Mouse (Mus musculus) forebrain, embryonic 10.5 days (tissue): ENCODE measurements around the gene Trnp1. TPM values are rescaled to one million over a fixed set of nuclear protein-coding genes. Genes with fewer than 3 reads are reported as not detected.

Experiments
- DNase-seq: peaks from one replicate; pipeline ENCODE4 v3.0.0-alpha.2; 2017; ENCODE audit warnings: low spot score; ENCODE audit errors: extremely low spot score
- H3K27ac ChIP-seq: fragments of 300-500 bp; sonication (generic); 2 replicates; pipeline ENCODE4 v1.5.1; 2016; ENCODE audit warnings: mild to moderate bottlenecking
- H3K27me3 ChIP-seq: fragments of 300-500 bp; sonication (generic); 2 replicates; pipeline ENCODE4 v1.6.1; 2016; ENCODE audit warnings: mild to moderate bottlenecking; ENCODE audit not compliant: poor library complexity, severe bottlenecking
- H3K36me3 ChIP-seq: fragments of 300-500 bp; sonication (generic); replicated peaks from 2 replicates; pipeline ENCODE4 v1.6.1; 2016; ENCODE audit warnings: mild to moderate bottlenecking, moderate library complexity
- H3K4me1 ChIP-seq: fragments of 300-500 bp; sonication (generic); 2 replicates; pipeline ENCODE4 v1.6.1; 2016
- H3K4me3 ChIP-seq: fragments of 300-500 bp; sonication (generic); 2 replicates; pipeline ENCODE4 v1.5.1; 2016; ENCODE audit warnings: mild to moderate bottlenecking, moderate library complexity
- H3K9me3 ChIP-seq: fragments of 300-500 bp; sonication (generic); 2 replicates; pipeline ENCODE4 v1.6.1; 2016; ENCODE audit warnings: mild to moderate bottlenecking, moderate library complexity
- WGBS: fragments of 180-500 bp; shearing (Covaris S2); methylation state at CpG from one replicate; pipeline ENCODE4 v1.1.7; 2016; 5-methylcytosine and 5-hydroxymethylcytosine counted together
- polyA plus RNA-seq: library from polyadenylated mRNA; unstranded; fragments of >200 nt; fragmentation: Nextera tagmentation; extraction: Ambion mirVana; gene quantifications from 2 replicates; pipeline ENCODE4 v1.2.1, GENCODE M21; 2016

Gene Trnp1
- polyA plus RNA-seq, 1 experiment from 2014 or later: 0.48 TPM

DNA sequence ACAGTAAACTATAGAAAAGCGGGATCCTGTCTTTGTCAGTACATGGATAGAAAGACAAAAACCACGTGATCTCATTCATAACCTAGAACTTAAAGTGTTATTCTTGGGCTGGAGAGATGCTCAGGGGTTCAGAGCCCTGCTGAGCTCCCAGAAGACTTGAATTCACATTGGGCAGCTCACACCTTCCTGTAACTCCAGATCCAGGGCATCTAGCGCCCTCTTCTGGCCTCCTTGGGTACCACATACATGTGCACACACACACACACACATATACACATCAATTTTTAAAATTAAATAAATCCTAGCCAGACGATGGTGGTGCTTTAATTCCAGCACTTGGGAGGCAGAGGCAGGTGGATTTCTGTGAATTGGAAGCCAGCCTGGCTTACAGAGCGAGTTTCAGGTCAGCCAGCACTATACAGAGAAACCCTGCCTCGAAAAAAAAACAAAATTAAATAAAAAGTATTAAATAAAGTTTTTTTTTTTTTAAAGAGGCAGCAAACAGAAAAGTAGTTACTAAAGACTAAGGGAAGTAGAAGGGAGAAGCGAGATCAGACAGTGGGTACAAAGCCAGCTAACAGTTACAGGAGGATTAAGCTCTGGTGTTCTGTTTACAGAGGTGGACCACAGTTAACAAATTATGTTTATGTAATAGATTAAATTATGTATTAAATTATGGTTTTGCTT, 27.1 kb downstream of the Trnp1 start:
- Histone ChIP-seq H3K4me3 (no peak overlapping the region), H3K9me3 (peaks cover 9% of the 10 kb centered on the region), H3K36me3 (no peaks in the 10 kb centered on the region), H3K27ac (no peak overlapping the region), H3K27me3 (peaks cover 44% of the 10 kb centered on the region), H3K4me1 (peaks cover 19% of the 10 kb centered on the region)
- 78% methylated on average over 7 of the region's 7 CpGs for WGBS
- no peak for DNase-seq

DNA sequence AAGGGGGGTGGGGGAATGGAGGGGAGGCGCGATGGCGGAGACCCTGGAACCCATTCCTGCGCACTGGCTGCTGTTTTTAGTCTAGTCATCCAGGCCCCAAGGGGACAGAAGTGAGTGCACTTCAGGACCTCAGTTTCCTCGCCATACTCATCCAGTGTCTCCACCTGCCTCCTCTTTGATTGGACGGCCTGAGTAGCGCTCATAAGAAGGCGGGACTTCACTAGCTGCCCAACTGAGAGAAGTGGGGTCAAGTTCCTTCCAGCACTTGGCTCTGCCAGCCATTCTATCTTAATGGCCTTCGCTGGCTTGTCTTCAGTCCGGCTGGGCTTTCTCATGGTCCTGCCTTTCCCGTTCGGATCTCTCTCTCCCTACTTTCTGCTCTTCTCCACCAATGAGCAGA, 29.2 kb downstream of the Trnp1 start:
- WGBS: 16% methylated on average over 12 of the region's 12 CpGs
- peak overlapping the region; percentile 63 for H3K4me3 ChIP-seq
- DNase-seq: no peak
- H3K4me1 ChIP-seq: peaks cover 19% of the 10 kb centered on the region
- H3K36me3 ChIP-seq: no peaks in the 10 kb centered on the region
- H3K27ac ChIP-seq: no peak overlapping the region
- peaks cover 43% of the 10 kb centered on the region for H3K27me3 ChIP-seq
- H3K9me3 ChIP-seq: peaks cover 9% of the 10 kb centered on the region

DNA sequence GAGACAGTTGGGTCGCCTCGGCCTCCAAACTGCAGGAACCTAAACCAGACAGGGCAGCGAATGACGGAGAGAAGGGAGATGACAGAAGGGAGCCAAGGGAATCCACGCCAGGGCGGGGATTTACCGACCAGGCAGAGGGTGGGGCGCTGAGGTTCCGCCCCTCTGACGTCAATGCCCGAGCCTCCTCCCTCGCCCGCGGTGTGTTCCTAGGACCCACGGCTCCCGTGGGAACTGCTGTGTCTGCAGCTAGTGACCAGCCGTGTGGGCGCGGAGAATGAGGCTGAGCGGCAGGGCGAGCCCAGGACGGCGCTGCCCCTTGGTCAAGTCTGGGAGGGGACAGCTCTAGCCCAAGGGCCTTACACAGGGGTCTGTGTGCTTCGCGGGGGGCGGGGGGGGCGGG, 30.3 kb downstream of the Trnp1 start:
- peak overlapping the region; percentile 63 for H3K4me3 ChIP-seq
- no peaks in the 10 kb centered on the region for H3K36me3 ChIP-seq
- no peak overlapping the region; the same call in 1 of the 2 replicates for H3K27ac ChIP-seq
- peaks cover 9% of the 10 kb centered on the region for H3K9me3 ChIP-seq
- peaks cover 43% of the 10 kb centered on the region for H3K27me3 ChIP-seq
- DNase-seq: peak; percentile 56
- peaks cover 19% of the 10 kb centered on the region for H3K4me1 ChIP-seq
- WGBS: under 1% methylated on average over 27 of the region's 27 CpGs

DNA sequence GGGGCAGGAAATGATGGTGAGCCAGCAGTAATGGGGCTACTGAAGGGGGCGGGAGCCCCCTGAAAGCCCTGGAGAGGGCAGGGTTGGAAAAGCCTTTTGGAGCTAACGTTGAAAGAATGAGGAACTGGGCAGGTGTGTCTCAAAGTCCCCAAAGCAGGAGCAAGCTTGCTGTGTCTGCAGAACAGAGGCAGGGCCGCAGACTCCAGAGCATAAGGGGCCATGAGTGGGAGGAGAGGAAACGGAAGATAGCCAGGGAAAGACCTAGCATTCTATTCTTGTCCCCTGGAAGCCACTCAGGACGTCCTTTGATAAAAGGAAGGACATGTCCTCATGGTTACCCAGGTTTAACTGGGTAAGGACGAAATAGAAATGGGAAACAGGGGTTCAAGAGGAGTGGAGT, 35.2 kb downstream of the Trnp1 start:
- 0 out of 2 replicates have a peak overlapping the region, but pooled peaks have one; percentile 16 for H3K27ac ChIP-seq
- 70% methylated on average over 6 of the region's 6 CpGs for WGBS

DNA sequence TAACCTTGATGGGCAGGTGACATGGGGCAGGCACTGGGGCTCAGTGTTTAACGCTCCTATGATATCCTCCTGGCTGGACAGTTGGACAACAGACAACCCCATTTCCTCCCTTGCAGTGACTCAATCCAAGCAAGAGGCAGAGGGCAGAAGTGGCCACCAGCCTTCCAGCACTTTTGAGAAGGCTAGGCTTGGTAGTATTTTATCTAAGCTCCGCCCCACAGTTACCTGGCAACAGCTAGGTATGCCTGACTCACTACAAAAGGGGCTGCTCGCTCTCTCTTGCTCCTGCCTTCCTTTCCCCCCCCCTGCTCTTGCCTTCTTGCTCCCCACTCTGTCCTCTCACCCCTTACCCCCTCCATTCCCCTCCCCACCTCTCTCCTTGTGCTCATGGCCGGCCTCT, 37.0 kb downstream of the Trnp1 start:
- WGBS: 83% methylated on average over 4 of the region's 4 CpGs
- Histone ChIP-seq H3K4me1 (peaks cover 14% of the 10 kb centered on the region), H3K27me3 (peaks cover under 1% of the 10 kb centered on the region; the same call in 1 of the 2 replicates), H3K36me3 (no peaks in the 10 kb centered on the region), H3K4me3 (no peak overlapping the region), H3K9me3 (no peaks in the 10 kb centered on the region), H3K27ac (no peak overlapping the region)
- no peak for DNase-seq

More for the DNA sequence above, 35.2 kb downstream of the Trnp1 start:
- H3K4me3 ChIP-seq: no peak overlapping the region
- peaks cover 16% of the 10 kb centered on the region for H3K27me3 ChIP-seq
- no peaks in the 10 kb centered on the region for H3K36me3 ChIP-seq
- DNase-seq: no peak
- no peaks in the 10 kb centered on the region for H3K9me3 ChIP-seq
- H3K4me1 ChIP-seq: peaks cover 20% of the 10 kb centered on the region

DNA sequence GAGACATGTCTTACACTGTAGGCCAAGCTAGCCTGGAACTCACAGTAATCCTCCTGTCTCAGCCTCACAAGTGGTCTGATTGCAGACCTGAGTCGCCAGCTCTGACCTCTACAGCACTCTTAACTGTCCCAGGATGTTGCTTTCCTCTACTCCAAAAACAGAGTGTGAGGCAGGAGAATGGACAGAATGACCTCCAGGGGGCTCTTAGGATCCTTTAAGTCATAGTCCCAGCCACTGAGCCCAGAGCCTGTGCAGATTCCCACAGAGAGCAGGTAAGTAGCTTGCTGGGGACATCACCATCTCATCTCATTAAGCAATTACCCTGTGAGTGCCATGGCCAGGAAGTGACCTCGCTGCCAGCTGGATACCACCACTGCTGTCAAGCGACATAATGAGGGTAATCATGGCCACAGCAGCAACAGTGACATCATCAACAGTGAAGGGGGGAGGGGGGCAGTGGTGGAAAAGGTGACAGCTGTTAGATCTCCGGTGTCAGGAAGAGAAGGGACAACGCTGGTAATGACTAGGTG, 37.5 kb downstream of the Trnp1 start:
- Histone ChIP-seq H3K36me3 (no peaks in the 10 kb centered on the region), H3K4me3 (no peak overlapping the region), H3K9me3 (no peaks in the 10 kb centered on the region), H3K27me3 (no peaks in the 10 kb centered on the region), H3K27ac (no peak overlapping the region), H3K4me1 (peaks cover 14% of the 10 kb centered on the region)
- no peak for DNase-seq
- 66% methylated on average over 5 of the region's 5 CpGs for WGBS

DNA sequence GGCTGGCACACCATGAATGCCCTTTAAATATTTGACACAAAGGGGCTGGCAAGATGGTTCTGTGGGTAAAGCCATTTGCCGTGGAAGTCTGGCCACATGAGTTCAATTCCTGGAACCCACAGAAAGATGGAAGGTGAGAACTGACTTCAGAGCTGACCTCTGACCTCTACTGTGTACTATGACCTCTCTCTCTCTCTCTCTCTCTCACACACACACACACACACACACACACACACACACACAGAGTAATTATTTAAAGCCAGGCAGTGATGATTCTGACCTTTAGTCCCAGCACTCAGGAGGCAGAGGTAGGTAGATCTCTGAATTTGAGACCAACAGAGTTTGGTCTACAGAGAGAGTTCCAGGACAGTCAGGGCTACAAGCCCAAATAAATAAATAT, 38.3 kb downstream of the Trnp1 start:
- H3K27ac ChIP-seq: no peak overlapping the region
- no peaks in the 10 kb centered on the region for H3K36me3 ChIP-seq
- H3K4me3 ChIP-seq: no peak overlapping the region
- H3K4me1 ChIP-seq: peaks cover 14% of the 10 kb centered on the region
- H3K27me3 ChIP-seq: no peaks in the 10 kb centered on the region
- 93% methylated on average over 1 of the region's 1 CpGs for WGBS
- no peak for DNase-seq
- H3K9me3 ChIP-seq: no peaks in the 10 kb centered on the region

DNA sequence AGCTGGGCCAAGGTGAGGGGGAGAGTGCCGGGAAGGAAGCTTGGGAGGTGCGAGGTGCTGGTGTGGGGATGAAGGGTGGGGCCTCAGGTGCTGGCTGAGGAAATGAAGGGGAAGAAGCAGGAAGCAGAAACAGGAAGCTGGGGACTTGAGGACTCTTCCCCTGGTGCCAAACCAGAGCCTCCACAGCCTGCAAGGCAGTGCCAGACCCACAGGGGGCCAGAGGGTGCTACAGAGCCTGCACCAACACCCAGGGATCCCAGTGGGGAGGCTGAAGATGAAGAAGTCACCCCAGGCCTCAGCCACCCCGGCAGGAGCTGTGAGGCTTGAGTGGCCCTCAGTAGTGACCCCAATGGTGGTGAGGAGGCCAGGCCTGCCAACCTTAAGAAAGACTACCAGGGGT, 40.3 kb downstream of the Trnp1 start:
- no peak for DNase-seq
- 73% methylated on average over 3 of the region's 3 CpGs for WGBS
- no peaks in the 10 kb centered on the region for H3K9me3 ChIP-seq
- H3K27me3 ChIP-seq: no peaks in the 10 kb centered on the region
- H3K27ac ChIP-seq: no peak overlapping the region
- H3K4me3 ChIP-seq: no peak overlapping the region
- peaks cover 14% of the 10 kb centered on the region for H3K4me1 ChIP-seq
- H3K36me3 ChIP-seq: no peaks in the 10 kb centered on the region

DNA sequence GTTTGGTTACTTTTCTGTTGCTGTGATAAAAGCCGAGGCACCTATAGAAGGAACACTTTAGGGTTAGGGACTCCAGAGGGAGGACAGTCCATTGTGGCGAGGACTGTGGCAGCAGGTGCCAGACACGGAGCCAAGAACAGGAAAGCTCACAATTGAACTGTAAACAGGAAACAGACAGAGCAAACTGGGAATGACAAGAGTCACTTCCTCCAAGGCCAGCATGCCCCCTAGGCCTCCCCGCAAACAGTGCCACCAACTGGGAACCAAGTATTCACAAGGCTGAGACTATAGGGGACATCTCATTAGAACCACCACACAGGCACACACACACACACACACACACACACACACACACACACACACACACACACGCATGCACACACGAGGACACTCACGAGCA, 45.9 kb downstream of the Trnp1 start:
- H3K27ac ChIP-seq: no peak overlapping the region
- H3K4me3 ChIP-seq: no peak overlapping the region
- H3K4me1 ChIP-seq: peaks cover 21% of the 10 kb centered on the region
- WGBS: 81% methylated on average over 7 of the region's 7 CpGs
- no peak for DNase-seq
- no peaks in the 10 kb centered on the region for H3K36me3 ChIP-seq
- 0 out of 2 replicates have a peak, but pooled peaks cover 12% of the 10 kb centered on the region for H3K27me3 ChIP-seq
- no peaks in the 10 kb centered on the region for H3K9me3 ChIP-seq

DNA sequence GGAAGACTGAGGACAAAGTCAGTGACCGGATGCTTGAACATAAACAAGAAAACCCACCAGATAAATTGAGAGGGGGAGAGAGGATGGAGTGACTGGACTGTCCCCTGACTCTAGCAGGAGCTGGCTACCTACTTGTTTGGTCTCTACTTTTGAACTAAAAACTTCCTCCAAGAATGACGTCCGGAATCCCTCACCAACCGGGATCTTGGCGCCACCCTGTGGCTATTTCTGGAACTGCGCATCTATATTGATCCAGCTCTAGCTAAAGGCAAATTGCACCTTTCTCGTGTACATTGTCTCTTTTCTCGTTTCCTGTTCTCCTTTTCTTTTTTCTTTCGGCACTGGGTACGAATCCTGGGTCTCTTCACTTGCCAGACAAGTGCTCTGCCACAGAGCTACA, 46.8 kb downstream of the Trnp1 start:
- Histone ChIP-seq H3K27me3 (0 out of 2 replicates have a peak, but pooled peaks cover 12% of the 10 kb centered on the region), H3K4me1 (peaks cover 21% of the 10 kb centered on the region), H3K36me3 (no peaks in the 10 kb centered on the region), H3K27ac (no peak overlapping the region), H3K9me3 (no peaks in the 10 kb centered on the region), H3K4me3 (no peak overlapping the region)
- WGBS: 14% methylated on average over 10 of the region's 10 CpGs
- peak; percentile 84 for DNase-seq

DNA sequence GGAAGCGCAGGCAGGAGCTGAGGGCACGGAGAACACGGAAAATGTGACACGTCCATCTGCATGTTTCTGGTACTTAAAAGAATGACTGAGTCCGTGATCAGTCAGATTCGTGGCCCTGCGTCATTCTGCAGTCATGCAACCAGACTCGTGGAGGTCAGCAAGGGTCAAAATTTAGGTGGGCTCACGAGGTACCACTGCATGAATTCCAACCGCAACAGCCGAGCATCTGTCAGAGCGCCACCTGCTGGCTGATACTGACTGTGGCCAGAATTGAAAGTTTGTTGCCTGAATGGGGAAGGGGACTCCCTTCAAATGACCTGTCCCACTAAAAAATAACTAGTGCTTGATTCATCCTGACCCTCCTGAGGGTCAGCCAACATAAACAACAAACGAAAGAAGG, 48.6 kb downstream of the Trnp1 start:
- Histone ChIP-seq H3K9me3 (no peaks in the 10 kb centered on the region), H3K4me1 (peaks cover 21% of the 10 kb centered on the region), H3K27me3 (0 out of 2 replicates have a peak, but pooled peaks cover 12% of the 10 kb centered on the region), H3K4me3 (no peak overlapping the region), H3K27ac (no peak overlapping the region), H3K36me3 (no peaks in the 10 kb centered on the region)
- WGBS: 20% methylated on average over 13 of the region's 13 CpGs
- DNase-seq: peak; percentile 74

DNA sequence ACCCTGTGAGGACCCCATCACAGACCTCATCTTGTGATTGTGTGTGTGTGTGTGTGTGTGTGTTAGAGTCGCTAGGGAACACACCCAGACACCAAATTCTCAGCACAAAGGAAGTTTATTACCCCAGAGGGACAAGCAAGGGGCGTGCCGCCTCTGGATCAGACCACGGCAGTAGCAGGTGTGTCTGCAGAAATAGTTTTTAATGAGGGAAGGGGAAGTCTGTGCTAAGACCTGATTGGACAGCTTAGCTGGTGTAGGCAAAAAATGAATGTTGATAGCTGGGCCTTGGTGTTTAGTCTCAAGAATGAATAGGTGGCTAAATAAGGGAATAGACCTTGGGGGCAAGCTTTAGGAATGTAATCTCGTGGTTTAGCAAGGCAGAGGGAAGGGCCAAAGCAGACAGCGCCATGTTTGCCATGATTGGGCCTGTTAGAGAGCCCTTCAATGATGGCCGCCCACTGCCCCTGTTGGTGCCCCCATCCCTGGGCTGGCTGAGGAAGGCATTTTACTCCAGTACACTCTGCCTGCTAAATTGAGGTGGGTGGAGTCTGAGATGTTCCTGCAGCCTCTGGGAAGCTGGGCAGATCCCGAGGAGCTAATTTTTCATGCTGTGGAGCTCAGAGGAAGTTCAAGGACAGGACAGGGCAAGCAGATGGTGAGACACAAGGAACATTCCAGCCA, 49.5 kb downstream of the Trnp1 start:
- Histone ChIP-seq H3K9me3 (no peaks in the 10 kb centered on the region), H3K4me1 (peaks cover 25% of the 10 kb centered on the region), H3K27ac (no peak overlapping the region), H3K4me3 (no peak overlapping the region), H3K36me3 (no peaks in the 10 kb centered on the region), H3K27me3 (0 out of 2 replicates have a peak, but pooled peaks cover 12% of the 10 kb centered on the region)
- WGBS: 82% methylated on average over 8 of the region's 8 CpGs
- DNase-seq: no peak

DNA sequence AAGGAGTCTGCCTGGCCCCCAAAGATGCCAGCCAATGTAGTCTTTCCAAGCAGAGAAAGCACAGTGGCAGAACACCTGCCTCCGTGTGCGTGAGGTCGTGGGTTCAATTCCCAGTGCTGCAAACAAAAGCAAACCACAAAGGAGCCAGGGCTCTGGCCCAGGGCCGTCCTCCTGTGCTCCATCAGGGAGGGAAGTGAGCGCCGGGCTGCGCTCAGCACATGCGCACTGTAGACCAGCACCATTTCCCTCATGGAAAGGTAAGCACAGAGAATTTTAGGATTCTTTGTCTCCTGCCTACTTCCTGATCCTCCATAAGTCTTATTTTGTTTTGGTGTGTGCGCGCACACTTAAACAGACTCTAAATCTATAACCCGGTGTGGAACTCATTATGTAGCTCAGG, 50.4 kb downstream of the Trnp1 start:
- 0 out of 2 replicates have a peak, but pooled peaks cover 12% of the 10 kb centered on the region for H3K27me3 ChIP-seq
- peaks cover 32% of the 10 kb centered on the region for H3K4me1 ChIP-seq
- no peak for DNase-seq
- no peak overlapping the region for H3K27ac ChIP-seq
- H3K36me3 ChIP-seq: no peaks in the 10 kb centered on the region
- H3K4me3 ChIP-seq: no peak overlapping the region
- WGBS: 82% methylated on average over 11 of the region's 11 CpGs
- H3K9me3 ChIP-seq: no peaks in the 10 kb centered on the region
